Comparison of ENCODE assay signal across 9 mouse cellular contexts in the genomic region with DNA sequence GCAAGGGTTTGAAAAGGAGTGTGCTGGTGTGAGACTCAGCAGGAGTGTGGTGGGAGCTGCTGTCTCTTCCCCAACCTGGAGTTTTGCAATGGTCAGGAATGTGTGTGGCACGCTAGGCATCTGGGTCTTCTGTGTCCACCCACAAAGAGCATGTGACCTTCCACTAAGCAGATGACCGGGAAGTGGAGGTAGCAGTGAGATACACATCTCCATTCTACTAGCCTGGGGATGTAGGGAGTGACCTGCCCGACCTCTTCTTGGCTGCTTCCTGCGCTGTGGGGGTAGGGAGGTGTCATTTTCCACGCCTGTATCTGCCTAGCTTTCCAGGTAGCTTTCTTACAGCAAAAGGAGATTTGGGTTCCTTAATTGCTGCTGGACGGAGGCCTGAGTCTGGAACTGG. TPM values are rescaled to one million over a fixed set of nuclear protein-coding genes. Genes with fewer than 3 reads are reported as not detected.
DNase-seq lines count a peak whose midpoint lies in the region; ATAC-seq and TF ChIP-seq lines count a peak whose summit lies in the region.
"Had no signal": no experiment of that assay in that cellular context is flagged by ENCODE, and none has a peak within 500 bp of the region (broad histone marks: within the 10 kb centered on the region; RNA-seq: fewer than 3 reads in every experiment).

No protein-coding gene starts in this region.

- H3K9me3 ChIP-seq in kidney, embryonic 15.5 days (replicated peaks): no peaks in the 10 kb centered on the region
- H3K9me3 ChIP-seq in lung, embryonic 16.5 days (ENCODE audit: control insufficient read depth, low read length): no peaks in the 10 kb centered on the region

- H3K4me2 ChIP-seq in kidney, embryonic 15.5 days: no peak overlapping the region
- H3K4me2 ChIP-seq in lung, embryonic 16.5 days (ENCODE audit: low read depth, low read length): no peak overlapping the region
- H3K4me2 ChIP-seq: midbrain, embryonic 11.5 days had no signal

- no peaks in the 10 kb centered on the region for H3K36me3 ChIP-seq in liver, adult 2 months (ENCODE audit: control insufficient read depth, insufficient read depth, low read length)
- H3K36me3 ChIP-seq in kidney, embryonic 15.5 days: peaks cover 8% of the 10 kb centered on the region
- no peaks in the 10 kb centered on the region for H3K36me3 ChIP-seq in lung, embryonic 16.5 days (ENCODE audit: control insufficient read depth, insufficient read depth, low read length)

- H3K79me2 ChIP-seq in liver, adult 2 months (ENCODE audit: control insufficient read depth, insufficient read depth, low read length): peaks cover 4% of the 10 kb centered on the region; the same call in 1 of the 2 replicates

- TF ChIP-seq POLR2A in liver, adult 2 months (IDR thresholded peaks at IDR 0.05; ENCODE audit: extremely low read depth, insufficient read depth, low read length): no peak

- 24% methylated on average over 6 of the region's 6 CpGs for WGBS in liver, adult 2 months
- 14% methylated on average over 6 of the region's 6 CpGs for WGBS in kidney, embryonic 15.5 days
- WGBS in lung, embryonic 16.5 days: 26% methylated on average over 6 of the region's 6 CpGs

- H3K27me3 ChIP-seq in liver, adult 2 months (ENCODE audit: control insufficient read depth, insufficient read depth, low read length): no peaks in the 10 kb centered on the region
- H3K27me3 ChIP-seq in kidney, embryonic 15.5 days: no peaks in the 10 kb centered on the region
- H3K27me3 ChIP-seq in lung, embryonic 16.5 days (ENCODE audit: control insufficient read depth, insufficient read depth, low read depth, low read length): no peaks in the 10 kb centered on the region

- peaks cover 28% of the 10 kb centered on the region for H3K4me1 ChIP-seq in liver, adult 2 months (ENCODE audit: control insufficient read depth, insufficient read depth, low read length)
- H3K4me1 ChIP-seq in kidney, embryonic 15.5 days: peaks cover 34% of the 10 kb centered on the region
- peaks cover 15% of the 10 kb centered on the region; the same call in 1 of the 2 replicates for H3K4me1 ChIP-seq in lung, embryonic 16.5 days (replicated peaks; ENCODE audit: control insufficient read depth, insufficient read depth, low read length)

- peak overlapping the region; percentile 75 for H3K27ac ChIP-seq in liver, adult 2 months (replicated peaks; ENCODE audit: insufficient read depth, low read depth, low read length)
- peak overlapping the region; percentile 63 for H3K27ac ChIP-seq in kidney, embryonic 15.5 days
- peak overlapping the region; percentile 4; the same call in 1 of the 2 replicates for H3K27ac ChIP-seq in lung, embryonic 16.5 days (ENCODE audit: low read length)

- H3K9ac ChIP-seq in liver, adult 2 months (ENCODE audit: low read depth, low read length): no peak overlapping the region
- H3K9ac ChIP-seq in kidney, embryonic 15.5 days: no peak overlapping the region
- no peak overlapping the region for H3K9ac ChIP-seq in lung, embryonic 16.5 days (ENCODE audit: low read length)

- no peak overlapping the region for H3K4me3 ChIP-seq in liver, adult 2 months (ENCODE audit: insufficient read depth, low read depth, low read length)
- H3K4me3 ChIP-seq in kidney, embryonic 15.5 days (replicated peaks): no peak overlapping the region
- H3K4me3 ChIP-seq in lung, embryonic 16.5 days (ENCODE audit: low read length): no peak overlapping the region

- peak; percentile 80 for ATAC-seq in kidney, embryonic 15.5 days (replicated peaks; ENCODE audit: low FRiP score)
- ATAC-seq in lung, embryonic 16.5 days (ENCODE audit: low read depth): peak; percentile 71; the same call in 1 of the 2 replicates
- no peak for ATAC-seq in cerebellum, adult (ENCODE audit: insufficient number of reproducible peaks, low FRiP score, low TSS enrichment)

- peak; percentile 40 for DNase-seq in liver, adult 2 months (ENCODE audit: extremely low read depth, low read depth, low spot score)
- no peak for DNase-seq in liver
- peak; percentile 64 for DNase-seq in fat pad, adult 2 months (ENCODE audit: extremely low read depth, low read depth, low spot score)
- DNase-seq in cerebellum, adult 11 months: no peak
- DNase-seq in gastrocnemius, adult 18-20 months (ENCODE audit: low spot score): no peak

- TF ChIP-seq CTCF in liver, adult 2 months (IDR thresholded peaks at IDR 0.05; ENCODE audit: low read depth, low read length): no peak

RNA-seq across cellular contexts. Expression of a gene that starts 10.9 kb away (rescaled TPM):
- total RNA-seq in liver, adult 2 months (2014; rRNA removed): 1.3 and 1.5 TPM in 2 replicates
- 1.8 and 2.1 TPM in 2 replicates for polyA plus RNA-seq in liver, adult 2 months (2012; rRNA removed)
- polyA plus RNA-seq in kidney, embryonic 15.5 days (2015; fragmentation: Nextera tagmentation; extraction: Ambion mirVana): 6.6 and 7.4 TPM in 2 replicates
- 1.7 and 2.3 TPM in 2 replicates for polyA plus RNA-seq in lung, embryonic 16.5 days (2015; fragmentation: Nextera tagmentation; extraction: Ambion mirVana)
- 1 to 10 TPM; 3.3 to 3.8 TPM for total RNA-seq in gastrocnemius, adult 18-20 months (2021)

RNA-seq across cellular contexts. Expression of a gene that starts 34.3 kb away (rescaled TPM):
- 4.0 and 9.3 TPM in 2 replicates for total RNA-seq in liver, adult 2 months (2014; rRNA removed)
- polyA plus RNA-seq in liver, adult 2 months (2012; rRNA removed): 57.1 and 65.8 TPM in 2 replicates
- 8.3 and 15.2 TPM in 2 replicates for polyA plus RNA-seq in kidney, embryonic 15.5 days (2015; fragmentation: Nextera tagmentation; extraction: Ambion mirVana)
- polyA plus RNA-seq in lung, embryonic 16.5 days (2015; fragmentation: Nextera tagmentation; extraction: Ambion mirVana): 12.5 and 25.4 TPM in 2 replicates
- 10 to 100 TPM in 1 of 2 experiments, 1 to 10 TPM in 1; 2.9 to 14.2 TPM for total RNA-seq in gastrocnemius, adult 18-20 months (2021)

RNA-seq across cellular contexts. Expression of a gene that starts 51.2 kb away (rescaled TPM):
- 19.9 and 21.5 TPM in 2 replicates for total RNA-seq in liver, adult 2 months (2014; rRNA removed)
- polyA plus RNA-seq in liver, adult 2 months (2012; rRNA removed): 5.9 and 6.2 TPM in 2 replicates
- 74.3 and 77.4 TPM in 2 replicates for polyA plus RNA-seq in kidney, embryonic 15.5 days (2015; fragmentation: Nextera tagmentation; extraction: Ambion mirVana)
- polyA plus RNA-seq in lung, embryonic 16.5 days (2015; fragmentation: Nextera tagmentation; extraction: Ambion mirVana): 44.3 and 49.2 TPM in 2 replicates
- total RNA-seq in gastrocnemius, adult 18-20 months (2021): 10 to 100 TPM; 94.5 to 96.7 TPM

Comparison
In these comparisons a context has a peak if more than half of its experiments do, and no peak if none do; other contexts are left out.
1. DNase-seq: peak in liver, adult 2 months (single experiment) and fat pad, adult 2 months (single experiment); none in liver (single experiment), cerebellum, adult 11 months (single experiment) and gastrocnemius, adult 18-20 months (single experiment).
2. H3K27ac ChIP-seq: peak in every context shown above with its lines; median percentile 75 in liver, adult 2 months; 63 in kidney, embryonic 15.5 days; 4 in lung, embryonic 16.5 days.